Mouse (Mus musculus) neural tube, embryonic 15.5 days (tissue): ENCODE data around the gene Zfp408. TPM values are rescaled to one million over a fixed set of nuclear protein-coding genes. Genes with fewer than 3 reads are reported as not detected.

Source experiments
- polyA plus RNA-seq: library from polyadenylated mRNA; unstranded; fragments of >200 nt; fragmentation: Nextera tagmentation; extraction: Ambion mirVana; gene quantifications from 2 replicates; pipeline ENCODE4 v1.2.1, GENCODE M21; 2015

Zfp408 gene
- polyA plus RNA-seq, 1 experiment from 2014 or later: 12.9 TPM

Other genes starting within 250 kb of the Zfp408 start
- gene 1110051M20Rik, start 205.1 kb downstream of the Zfp408 start, polyA plus RNA-seq: 133 and 141 TPM in 2 replicates
- 6.8 and 7.3 TPM in 2 replicates for gene Lrp4, start 192.3 kb downstream of the Zfp408 start, polyA plus RNA-seq
- gene Ckap5, start 123.0 kb downstream of the Zfp408 start, polyA plus RNA-seq: 95.3 and 98.4 TPM in 2 replicates
- 0.51 and 0.66 TPM in 2 replicates for gene F2, start 13.4 kb downstream of the Zfp408 start, polyA plus RNA-seq
- gene Arhgap1, start 69 bp upstream of the Zfp408 start, polyA plus RNA-seq: 86.2 and 99.9 TPM in 2 replicates
- 30.8 and 33.7 TPM in 2 replicates for gene Atg13, start 60.8 kb upstream of the Zfp408 start, polyA plus RNA-seq
- 18.7 and 19.3 TPM in 2 replicates for gene Harbi1, start 61.1 kb upstream of the Zfp408 start, polyA plus RNA-seq
- gene Ambra1, start 80.3 kb upstream of the Zfp408 start, polyA plus RNA-seq: 21.3 and 22.0 TPM in 2 replicates